Mouse (Mus musculus) heart, embryonic 10.5 days (tissue): ENCODE measurements at regions not wholly inside any gene's neighbourhood (a gene's known extent, or its start where the extent isn't known, plus 50 kb on each side); places are given as distances from the start of the nearest gene placed in this dataset.

ENCODE experiments used
- DNase-seq: peaks from one replicate; pipeline ENCODE4 v3.0.0-alpha.2; 2017; ENCODE audit warnings: low spot score
- H3K27ac ChIP-seq: fragments of 300-500 bp; sonication (generic); 2 replicates; pipeline ENCODE4 v1.5.1; 2016; ENCODE audit warnings: mild to moderate bottlenecking
- H3K27me3 ChIP-seq: fragments of 300-500 bp; sonication (generic); 2 replicates; pipeline ENCODE4 v1.6.1; 2016; ENCODE audit warnings: mild to moderate bottlenecking; ENCODE audit not compliant: poor library complexity, insufficient read depth, severe bottlenecking
- H3K36me3 ChIP-seq: fragments of 300-500 bp; sonication (generic); 2 replicates; pipeline ENCODE4 v1.6.1; 2016; ENCODE audit warnings: mild to moderate bottlenecking, moderate library complexity
- H3K4me1 ChIP-seq: fragments of 300-500 bp; sonication (generic); 2 replicates; pipeline ENCODE4 v1.6.1; 2016; ENCODE audit warnings: mild to moderate bottlenecking
- H3K4me3 ChIP-seq: fragments of 300-500 bp; sonication (generic); 2 replicates; pipeline ENCODE4 v1.5.1; 2016; ENCODE audit warnings: mild to moderate bottlenecking, moderate library complexity
- H3K9me3 ChIP-seq: fragments of 300-500 bp; sonication (generic); 2 replicates; pipeline ENCODE4 v1.6.1; 2016; ENCODE audit warnings: mild to moderate bottlenecking, moderate library complexity
- WGBS: fragments of 180-500 bp; shearing (Covaris S2); methylation state at CpG from one replicate; pipeline ENCODE4 v1.1.7; 2016; 5-methylcytosine and 5-hydroxymethylcytosine counted together

DNA sequence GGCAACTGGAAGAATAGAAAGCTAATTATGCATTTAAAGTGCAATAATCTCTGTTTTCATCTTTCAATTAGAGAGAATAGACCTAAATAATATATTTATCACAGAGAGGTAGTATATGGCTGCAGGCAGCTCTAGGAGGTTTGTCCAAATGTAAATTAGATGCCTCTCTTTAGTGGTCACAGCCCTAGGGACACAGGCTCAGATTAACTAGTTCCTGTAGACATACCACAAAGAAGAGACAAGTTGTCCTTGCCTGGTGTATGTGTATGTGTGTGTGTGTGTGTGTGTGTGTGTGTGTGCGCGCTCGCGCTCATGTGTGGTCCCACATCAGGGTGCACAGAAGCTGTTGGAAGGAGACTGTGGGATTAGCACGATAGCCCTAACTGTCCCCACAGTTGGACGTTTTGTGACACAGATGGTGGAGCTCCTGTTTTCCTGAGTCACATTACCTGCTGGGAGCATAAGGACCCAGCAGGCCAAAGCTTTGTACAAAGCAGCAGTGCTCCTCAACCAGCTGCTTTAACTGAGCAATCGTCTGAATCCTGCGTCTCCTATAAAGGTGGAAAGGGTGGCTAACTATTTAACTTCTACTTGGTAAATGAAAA is 138.5 kb upstream of the Lyplal1 start:
- 72% methylated on average over 8 of the region's 8 CpGs for WGBS
- H3K36me3 ChIP-seq, result no peaks in the 10 kb centered on the region
- no peaks in the 10 kb centered on the region for H3K9me3 ChIP-seq
- H3K4me3 ChIP-seq, result no peak overlapping the region
- H3K27me3 ChIP-seq, result no peaks in the 10 kb centered on the region
- H3K4me1 ChIP-seq, result peaks cover 23% of the 10 kb centered on the region
- H3K27ac ChIP-seq, result peak overlapping the region; percentile 3; the same call in 1 of the 2 replicates
- DNase-seq, result no peak

DNA sequence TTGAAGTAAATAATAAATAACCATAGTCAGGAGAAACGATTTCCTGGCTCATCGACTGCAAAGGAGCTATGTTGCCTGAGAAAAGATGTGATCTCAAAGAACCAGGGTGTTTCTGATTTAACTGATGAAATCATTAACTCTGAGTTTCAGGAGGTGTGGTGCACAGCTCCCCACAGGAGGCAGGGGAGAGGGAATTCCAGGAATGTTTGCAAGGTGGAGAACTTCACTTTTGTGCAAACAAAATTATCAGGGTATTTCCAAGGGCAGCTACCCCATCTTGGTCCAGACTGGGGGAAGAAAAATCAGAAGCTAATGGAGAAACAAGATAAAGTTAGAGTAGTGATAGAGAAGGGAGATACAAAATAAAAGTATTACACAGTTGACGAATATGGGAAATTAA is 137.4 kb upstream of the Lyplal1 start:
- Histone ChIP-seq H3K36me3 (no peaks in the 10 kb centered on the region), H3K4me3 (no peak overlapping the region), H3K9me3 (no peaks in the 10 kb centered on the region), H3K27me3 (no peaks in the 10 kb centered on the region), H3K27ac (no peak overlapping the region), H3K4me1 (peaks cover 23% of the 10 kb centered on the region)
- 58% methylated on average over 3 of the region's 3 CpGs for WGBS
- DNase-seq, result no peak

DNA sequence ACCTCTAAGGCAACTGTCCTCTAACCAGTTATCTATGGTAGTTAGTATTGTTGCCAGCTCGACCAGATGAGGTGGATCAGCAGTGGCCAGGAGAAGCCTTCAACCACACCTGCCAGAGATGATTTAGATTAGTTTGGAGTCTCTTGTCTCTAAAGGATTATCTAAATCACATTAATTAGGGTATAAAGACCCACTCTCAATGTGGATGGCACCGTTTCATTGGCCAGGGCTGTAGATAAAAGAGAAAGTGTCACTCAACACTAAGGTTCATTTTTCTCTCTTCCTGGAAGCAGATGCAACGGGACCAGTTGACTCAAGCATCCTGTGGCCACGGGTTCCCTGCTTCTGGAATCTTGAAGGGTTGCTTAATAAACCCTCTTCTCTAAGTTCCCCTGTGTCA is 135.4 kb upstream of the Lyplal1 start:
- H3K4me1 ChIP-seq, result peaks cover 21% of the 10 kb centered on the region
- no peaks in the 10 kb centered on the region for H3K9me3 ChIP-seq
- no peak for DNase-seq
- no peaks in the 10 kb centered on the region for H3K36me3 ChIP-seq
- WGBS, result 70% methylated on average over 4 of the region's 4 CpGs
- no peak overlapping the region for H3K27ac ChIP-seq
- H3K4me3 ChIP-seq, result no peak overlapping the region
- H3K27me3 ChIP-seq, result no peaks in the 10 kb centered on the region

DNA sequence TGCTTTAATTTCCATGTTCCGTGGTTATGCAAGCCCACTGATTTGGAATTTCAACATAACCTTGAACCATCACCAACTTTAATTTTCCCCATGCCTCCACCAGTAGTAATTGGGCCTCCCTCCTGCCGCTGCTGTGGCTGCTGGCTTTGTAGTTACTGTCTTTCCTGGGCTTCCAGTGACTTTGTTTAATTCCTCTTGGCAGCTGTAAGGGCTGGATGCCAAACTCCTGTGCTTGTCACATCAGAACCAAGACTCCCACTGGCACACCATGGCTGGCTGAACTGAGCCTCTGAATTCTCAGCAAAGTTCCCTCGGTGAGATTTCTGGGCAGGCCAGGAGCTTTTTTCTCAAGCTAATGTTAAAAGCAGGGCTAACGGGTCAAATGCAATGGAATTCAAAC is 133.2 kb upstream of the Lyplal1 start:
- WGBS, result 55% methylated on average over 4 of the region's 4 CpGs
- Histone ChIP-seq H3K4me1 (peaks cover 9% of the 10 kb centered on the region), H3K9me3 (no peaks in the 10 kb centered on the region), H3K4me3 (no peak overlapping the region), H3K36me3 (no peaks in the 10 kb centered on the region), H3K27me3 (no peaks in the 10 kb centered on the region), H3K27ac (no peak overlapping the region)
- no peak for DNase-seq

DNA sequence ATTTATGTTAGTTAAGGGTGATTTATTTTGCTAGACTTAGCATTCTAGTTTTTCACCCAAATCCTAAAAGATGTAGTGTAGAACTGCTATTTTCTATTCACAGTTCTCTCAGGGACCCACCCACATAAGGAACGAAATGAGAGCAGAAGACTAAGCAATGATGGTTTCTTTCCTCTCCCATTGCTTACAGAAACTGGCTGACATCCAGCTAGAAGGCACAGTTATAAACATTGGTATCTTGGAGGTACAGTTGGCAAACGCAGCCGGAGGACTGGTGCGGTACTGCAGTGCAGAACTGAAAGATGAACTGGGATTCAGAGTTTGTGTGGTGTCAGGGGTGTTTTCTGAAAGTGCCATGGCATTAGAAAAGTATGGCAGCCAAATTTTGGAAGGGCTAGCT is 132.1 kb upstream of the Lyplal1 start:
- Histone ChIP-seq H3K9me3 (no peaks in the 10 kb centered on the region), H3K27me3 (no peaks in the 10 kb centered on the region), H3K27ac (no peak overlapping the region), H3K4me1 (0 out of 2 replicates have a peak, but pooled peaks cover 6% of the 10 kb centered on the region), H3K4me3 (no peak overlapping the region), H3K36me3 (no peaks in the 10 kb centered on the region)
- WGBS, result 86% methylated on average over 4 of the region's 4 CpGs
- no peak for DNase-seq

DNA sequence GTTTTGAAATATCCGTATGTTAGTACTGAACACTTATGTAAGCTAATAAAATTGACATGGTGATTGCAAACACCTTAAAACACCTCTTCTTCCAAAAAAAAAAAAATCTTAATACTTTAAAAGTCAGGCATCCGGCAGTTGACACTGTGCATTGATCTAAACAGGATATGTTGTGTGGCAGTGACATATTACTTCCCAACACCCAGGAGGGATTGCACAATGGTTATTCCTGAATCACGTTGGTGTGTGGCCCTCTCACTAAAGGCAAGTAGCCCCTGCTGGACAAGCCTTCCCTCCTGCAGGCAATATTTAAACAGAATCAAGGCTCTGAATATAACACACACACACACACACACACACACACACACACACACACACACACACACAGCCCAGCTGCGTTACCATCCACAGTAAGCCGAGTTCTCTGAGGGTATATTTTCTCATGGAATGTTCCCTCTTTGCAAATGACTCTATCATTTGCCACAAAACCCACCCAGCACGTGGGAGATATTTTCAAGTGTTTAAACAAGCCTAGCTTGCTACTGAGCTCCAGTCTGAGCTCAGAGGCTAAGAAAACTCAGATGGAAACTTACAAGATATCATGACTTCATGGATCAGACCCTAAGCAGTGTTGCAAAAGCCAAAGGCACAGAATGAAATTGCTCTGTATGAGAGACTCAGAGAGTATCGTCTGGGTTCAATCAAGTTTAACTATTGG is 128.8 kb upstream of the Lyplal1 start:
- DNase-seq, result no peak
- WGBS, result 73% methylated on average over 7 of the region's 7 CpGs
- H3K9me3 ChIP-seq, result no peaks in the 10 kb centered on the region
- no peak overlapping the region for H3K4me3 ChIP-seq
- H3K27me3 ChIP-seq, result no peaks in the 10 kb centered on the region
- peaks cover under 1% of the 10 kb centered on the region; the same call in 1 of the 2 replicates for H3K4me1 ChIP-seq
- no peaks in the 10 kb centered on the region for H3K36me3 ChIP-seq
- H3K27ac ChIP-seq, result no peak overlapping the region

DNA sequence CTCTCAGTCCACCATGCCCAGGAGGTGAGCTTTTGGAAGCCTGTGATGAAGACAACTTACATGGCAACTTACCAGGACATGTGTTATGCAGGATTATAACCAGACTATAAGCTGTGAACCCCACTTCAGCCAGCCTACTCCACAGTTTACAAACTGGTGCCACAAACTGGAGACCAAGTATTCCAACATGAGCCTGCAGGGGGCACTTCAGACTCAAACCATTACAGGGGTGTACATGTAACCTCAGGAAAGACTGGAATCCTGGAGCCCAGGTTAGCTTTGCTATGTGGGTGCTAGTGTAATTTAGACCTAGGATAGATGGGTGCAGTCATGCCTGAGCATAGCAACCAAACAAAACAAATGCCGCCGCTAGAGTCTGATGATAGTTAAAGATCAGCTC is 124.0 kb upstream of the Lyplal1 start:
- no peak overlapping the region for H3K27ac ChIP-seq
- 92% methylated on average over 2 of the region's 2 CpGs for WGBS
- H3K9me3 ChIP-seq, result no peaks in the 10 kb centered on the region
- no peak for DNase-seq
- H3K4me3 ChIP-seq, result no peak overlapping the region
- no peaks in the 10 kb centered on the region; the same call in 1 of the 2 replicates for H3K4me1 ChIP-seq
- no peaks in the 10 kb centered on the region for H3K27me3 ChIP-seq
- no peaks in the 10 kb centered on the region for H3K36me3 ChIP-seq

DNA sequence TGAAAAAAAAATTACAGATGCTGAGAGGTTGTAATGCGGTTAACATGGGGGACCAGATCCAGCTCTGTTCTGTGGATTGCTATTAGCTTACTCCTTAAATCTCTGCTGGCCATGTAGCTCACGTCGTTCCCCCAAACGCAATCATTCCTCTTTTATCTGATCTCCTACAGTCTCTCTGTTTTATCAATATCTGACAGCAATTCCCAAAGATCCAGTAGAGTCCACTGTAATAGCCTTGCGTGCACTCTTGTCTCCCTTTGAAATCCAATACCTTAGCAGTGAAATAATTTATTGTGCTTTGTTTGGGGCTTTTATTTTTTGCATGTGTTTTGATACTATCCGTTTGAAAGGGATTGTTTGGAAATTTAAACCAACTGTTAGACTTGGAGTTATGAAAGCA is 120.4 kb upstream of the Lyplal1 start:
- Histone ChIP-seq H3K27me3 (no peaks in the 10 kb centered on the region), H3K27ac (no peak overlapping the region), H3K9me3 (no peaks in the 10 kb centered on the region), H3K4me1 (no peaks in the 10 kb centered on the region), H3K36me3 (no peaks in the 10 kb centered on the region), H3K4me3 (no peak overlapping the region)
- 64% methylated on average over 6 of the region's 6 CpGs for WGBS
- no peak for DNase-seq

DNA sequence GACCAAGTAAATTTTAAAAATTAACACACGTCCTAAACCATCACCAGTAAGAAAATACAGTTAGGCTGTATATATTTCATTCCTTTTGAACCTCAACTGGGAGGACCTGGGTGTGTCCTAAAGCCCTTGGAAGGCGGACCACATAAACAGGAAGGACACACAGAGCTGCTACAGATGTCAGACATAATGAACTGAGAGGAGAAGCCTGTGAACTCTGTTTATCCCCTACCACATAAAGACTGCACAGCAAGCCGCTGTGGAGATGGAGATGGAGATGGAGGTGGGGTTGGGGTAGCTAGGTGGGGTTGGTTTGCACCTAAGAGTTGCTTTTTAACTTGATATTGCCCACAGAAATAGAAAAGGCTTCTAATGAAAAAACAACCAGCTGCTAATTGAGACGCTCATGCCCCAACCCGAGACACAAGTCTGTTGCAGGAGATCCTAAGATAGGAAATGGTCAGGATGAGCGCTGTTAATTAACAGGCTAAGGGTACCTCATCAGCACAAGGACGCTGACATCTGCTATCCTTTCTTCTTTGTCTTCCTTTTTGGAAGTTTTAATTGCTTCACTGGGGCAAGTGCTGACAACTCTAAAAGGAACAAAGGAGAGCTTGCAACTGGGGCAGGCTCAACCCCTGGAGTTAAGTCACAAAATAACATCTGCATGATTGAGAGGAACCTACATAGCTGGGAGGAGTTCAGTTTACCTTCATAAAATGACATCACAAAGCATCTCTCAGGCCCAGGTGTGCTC is 119.3 kb upstream of the Lyplal1 start:
- Histone ChIP-seq H3K27ac (no peak overlapping the region), H3K36me3 (no peaks in the 10 kb centered on the region), H3K27me3 (no peaks in the 10 kb centered on the region), H3K4me3 (no peak overlapping the region), H3K9me3 (no peaks in the 10 kb centered on the region), H3K4me1 (no peaks in the 10 kb centered on the region)
- DNase-seq, result no peak
- 63% methylated on average over 7 of the region's 7 CpGs for WGBS

DNA sequence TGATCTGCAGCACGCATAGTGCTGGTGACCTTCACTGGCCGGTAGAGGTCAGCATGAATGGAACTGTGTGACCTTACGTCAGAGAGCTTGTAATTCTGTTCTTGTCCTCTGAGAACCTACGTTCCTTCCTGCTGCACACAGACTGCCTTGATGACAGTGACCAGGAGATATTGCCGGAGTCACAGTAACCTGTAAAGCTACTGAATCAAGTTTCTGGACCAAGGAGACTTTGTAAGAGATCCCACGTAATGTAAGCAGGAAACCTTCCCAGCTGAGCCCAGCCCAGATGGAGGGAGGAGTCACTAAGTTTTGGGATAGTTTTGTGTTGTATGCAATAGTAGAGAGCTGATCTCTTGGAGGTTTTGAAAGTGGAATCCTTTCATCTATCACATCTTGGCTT is 117.4 kb upstream of the Lyplal1 start:
- Histone ChIP-seq H3K4me3 (no peak overlapping the region), H3K9me3 (no peaks in the 10 kb centered on the region), H3K4me1 (no peaks in the 10 kb centered on the region), H3K36me3 (no peaks in the 10 kb centered on the region), H3K27ac (no peak overlapping the region), H3K27me3 (no peaks in the 10 kb centered on the region)
- no peak for DNase-seq
- 61% methylated on average over 6 of the region's 6 CpGs for WGBS

DNA sequence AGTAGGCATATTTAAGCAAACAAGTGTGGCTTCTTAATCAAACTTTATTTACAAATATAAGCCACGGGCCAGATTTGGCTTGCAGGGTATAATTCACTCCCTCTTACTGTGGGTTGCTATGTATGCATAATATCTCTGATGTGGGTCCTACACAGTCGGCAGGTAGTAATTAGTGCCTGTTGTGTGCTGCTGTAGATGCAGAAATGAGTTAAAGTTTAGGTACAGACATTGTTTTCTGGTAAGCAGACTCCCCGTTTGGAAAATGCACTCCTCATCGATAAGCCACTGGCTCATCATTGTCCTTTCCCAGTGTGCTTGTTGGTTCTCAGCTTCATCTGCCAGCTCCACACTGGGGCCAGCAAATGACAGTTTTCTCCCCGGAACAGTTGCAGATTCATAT is 113.4 kb upstream of the Lyplal1 start:
- H3K4me1 ChIP-seq, result no peaks in the 10 kb centered on the region
- no peak overlapping the region for H3K27ac ChIP-seq
- 79% methylated on average over 5 of the region's 5 CpGs for WGBS
- no peak for DNase-seq
- no peak overlapping the region for H3K4me3 ChIP-seq
- no peaks in the 10 kb centered on the region for H3K9me3 ChIP-seq
- H3K27me3 ChIP-seq, result no peaks in the 10 kb centered on the region
- H3K36me3 ChIP-seq, result no peaks in the 10 kb centered on the region

DNA sequence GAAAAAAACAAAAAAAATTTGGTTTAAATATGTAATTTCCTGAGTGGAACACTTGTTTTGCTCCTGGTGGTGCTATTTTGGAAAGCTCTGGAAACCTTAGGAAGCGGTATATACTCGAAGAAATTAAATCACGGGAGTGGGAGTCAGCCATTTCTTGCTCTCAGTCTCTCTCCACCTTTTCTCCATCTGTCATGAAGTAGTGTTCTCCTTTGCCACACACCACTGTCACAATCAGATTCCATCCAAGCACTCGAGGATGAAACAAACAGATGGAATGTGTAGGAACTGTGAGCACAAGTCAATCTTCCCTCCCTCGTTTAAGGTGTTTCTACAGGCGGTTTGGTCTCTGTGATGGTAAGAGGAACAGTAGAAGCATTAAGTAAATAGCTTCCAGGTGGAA is 112.7 kb upstream of the Lyplal1 start:
- Histone ChIP-seq H3K4me1 (no peaks in the 10 kb centered on the region), H3K9me3 (no peaks in the 10 kb centered on the region), H3K27me3 (no peaks in the 10 kb centered on the region), H3K36me3 (no peaks in the 10 kb centered on the region), H3K4me3 (no peak overlapping the region), H3K27ac (no peak overlapping the region)
- DNase-seq, result no peak
- WGBS, result 68% methylated on average over 6 of the region's 6 CpGs

DNA sequence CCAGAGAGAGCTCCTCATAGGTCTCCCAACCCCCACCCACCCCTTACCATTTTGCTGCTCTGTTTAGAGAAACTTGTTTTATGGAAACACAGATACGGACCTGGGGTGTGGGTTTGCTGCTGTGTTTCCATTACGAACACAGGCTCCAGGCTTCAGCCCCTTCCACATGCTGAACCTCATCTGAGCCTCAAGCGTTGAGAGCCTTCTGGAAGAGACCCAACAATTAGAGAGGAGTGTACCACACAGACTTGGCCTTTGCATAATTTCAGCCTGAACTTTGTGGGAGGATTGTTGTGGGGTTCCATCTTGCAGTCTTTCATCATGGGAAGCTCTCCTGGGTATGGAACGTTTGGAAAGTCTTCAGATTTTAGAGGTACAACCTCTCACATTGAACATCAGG is 111.3 kb upstream of the Lyplal1 start:
- no peaks in the 10 kb centered on the region for H3K36me3 ChIP-seq
- peaks cover 10% of the 10 kb centered on the region for H3K4me1 ChIP-seq
- no peak for DNase-seq
- H3K9me3 ChIP-seq, result no peaks in the 10 kb centered on the region
- no peak overlapping the region for H3K4me3 ChIP-seq
- no peak overlapping the region for H3K27ac ChIP-seq
- no peaks in the 10 kb centered on the region for H3K27me3 ChIP-seq
- 82% methylated on average over 4 of the region's 4 CpGs for WGBS
